Mouse (Mus musculus) kidney, embryonic 15.5 days (tissue): ENCODE data around the gene Rad9b. TPM values are rescaled to one million over a fixed set of nuclear protein-coding genes. Genes with fewer than 3 reads are reported as not detected.

ENCODE experiments used
- ATAC-seq: fragments of 200-750 bp; cut with Nextera tagmentation; replicated peaks from 2 replicates; pipeline ENCODE4 v1.8.0; 2017; ENCODE audit warnings: moderate TSS enrichment; ENCODE audit not compliant: low FRiP score
- H3K27ac ChIP-seq: fragments of 300-500 bp; sonication (generic); 2 replicates; pipeline ENCODE4 v1.5.1; 2015; ENCODE audit warnings: mild to moderate bottlenecking, inconsistent platforms
- H3K27me3 ChIP-seq: fragments of 300-500 bp; sonication (generic); 2 replicates; pipeline ENCODE4 v1.6.1; 2015; ENCODE audit warnings: inconsistent platforms
- H3K36me3 ChIP-seq: fragments of 300-500 bp; sonication (generic); 2 replicates; pipeline ENCODE4 v1.6.1; 2015; ENCODE audit warnings: inconsistent platforms
- H3K4me1 ChIP-seq: fragments of 300-500 bp; sonication (generic); 2 replicates; pipeline ENCODE4 v1.6.1; 2015; ENCODE audit warnings: inconsistent platforms
- H3K4me2 ChIP-seq: fragments of 300-500 bp; sonication (generic); 2 replicates; pipeline ENCODE4 v1.6.1; 2015; ENCODE audit warnings: moderate library complexity, mild to moderate bottlenecking, inconsistent platforms
- H3K4me3 ChIP-seq: fragments of 300-500 bp; sonication (generic); replicated peaks from 2 replicates; pipeline ENCODE4 v1.5.1; 2015; ENCODE audit warnings: mild to moderate bottlenecking, inconsistent platforms
- H3K9ac ChIP-seq: fragments of 300-500 bp; sonication (generic); 2 replicates; pipeline ENCODE4 v1.6.1; 2015; ENCODE audit warnings: mild to moderate bottlenecking, inconsistent platforms
- H3K9me3 ChIP-seq: fragments of 300-500 bp; sonication (generic); replicated peaks from 2 replicates; pipeline ENCODE4 v1.6.1; 2016; ENCODE audit warnings: inconsistent platforms
- WGBS: fragments of 180-500 bp; shearing (Covaris S2); methylation state at CpG from one replicate; pipeline ENCODE4 v1.1.7; 2015; ENCODE audit warnings: mixed read lengths; 5-methylcytosine and 5-hydroxymethylcytosine counted together
- polyA plus RNA-seq: library from polyadenylated mRNA; unstranded; fragments of >200 nt; fragmentation: Nextera tagmentation; extraction: Ambion mirVana; gene quantifications from 2 replicates; pipeline ENCODE4 v1.2.1, GENCODE M21; 2015

Rad9b gene
- polyA plus RNA-seq, 1 experiment from 2014 or later = 11.9 TPM

DNA sequence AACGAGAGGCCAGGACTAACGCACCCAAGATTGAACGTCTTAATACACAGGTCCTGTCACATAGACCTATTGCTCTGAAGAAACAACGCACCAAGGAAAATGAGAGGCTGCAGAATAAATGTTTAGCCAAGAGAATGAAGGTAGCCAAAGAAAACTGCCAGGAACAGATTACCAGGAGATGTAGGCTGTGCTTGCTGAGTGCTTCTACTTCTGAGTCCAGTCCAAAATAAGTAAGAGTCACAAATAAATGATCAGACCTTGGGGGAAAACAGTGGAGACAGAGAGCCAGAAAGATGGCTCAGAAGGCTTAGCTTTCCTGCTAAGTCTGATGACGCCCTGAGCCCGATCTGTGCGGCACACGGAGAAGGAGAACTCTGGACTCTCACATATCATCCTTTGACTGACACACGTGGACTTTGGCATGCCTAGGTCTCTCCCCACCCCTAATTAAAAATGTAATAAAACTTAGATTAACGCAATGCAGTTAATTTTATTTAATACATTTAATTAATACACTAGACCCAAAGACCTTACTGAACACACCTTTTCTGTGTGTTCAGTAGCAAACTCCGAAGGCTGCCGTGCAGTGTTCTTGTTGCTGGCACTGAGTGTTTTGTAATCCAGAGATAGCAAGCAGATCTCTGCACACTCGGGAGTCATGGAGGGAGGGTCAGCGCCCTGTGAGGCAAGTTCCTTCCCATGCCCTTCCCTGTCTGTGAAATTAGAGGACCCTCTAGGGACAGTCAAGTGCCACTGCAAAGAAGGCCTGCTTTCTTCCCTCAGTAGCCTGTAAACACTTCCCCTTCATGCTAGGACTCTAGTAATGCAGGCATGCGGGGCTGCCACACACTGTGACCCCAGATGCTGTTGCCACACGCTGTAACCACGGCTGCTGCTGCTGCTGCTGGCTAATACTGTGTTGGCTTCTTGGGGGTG, 51.0 kb downstream of the Rad9b start:
- no peaks in the 10 kb centered on the region for H3K9me3 ChIP-seq
- peak overlapping the region; percentile 18 for H3K27ac ChIP-seq
- ATAC-seq = no peak
- H3K36me3 ChIP-seq = peaks cover 4% of the 10 kb centered on the region; the same call in 1 of the 2 replicates
- WGBS = 65% methylated on average over 17 of the region's 17 CpGs
- H3K4me1 ChIP-seq = peaks cover 31% of the 10 kb centered on the region
- H3K27me3 ChIP-seq = no peaks in the 10 kb centered on the region
- no peak overlapping the region for H3K4me2 ChIP-seq
- H3K9ac ChIP-seq = no peak overlapping the region
- H3K4me3 ChIP-seq = no peak overlapping the region

GRCm38 (mm10) chr5:122300071-122300518, 53.9 kb downstream of the Rad9b start:
- no peak for ATAC-seq
- Histone ChIP-seq H3K4me1 (peaks cover 31% of the 10 kb centered on the region), H3K27me3 (no peaks in the 10 kb centered on the region), H3K4me3 (no peak overlapping the region), H3K9me3 (no peaks in the 10 kb centered on the region), H3K4me2 (no peak overlapping the region), H3K36me3 (no peaks in the 10 kb centered on the region; the same call in 1 of the 2 replicates), H3K9ac (no peak overlapping the region), H3K27ac (no peak overlapping the region)
- 91% methylated on average over 6 of the region's 6 CpGs for WGBS

GRCm38 (mm10) chr5:122295113-122295935, 58.7 kb downstream of the Rad9b start:
- no peak overlapping the region for H3K4me3 ChIP-seq
- no peak overlapping the region for H3K4me2 ChIP-seq
- no peak for ATAC-seq
- H3K36me3 ChIP-seq = no peaks in the 10 kb centered on the region; the same call in 1 of the 2 replicates
- 77% methylated on average over 14 of the region's 14 CpGs for WGBS
- no peaks in the 10 kb centered on the region for H3K27me3 ChIP-seq
- peaks cover 14% of the 10 kb centered on the region for H3K4me1 ChIP-seq
- no peak overlapping the region for H3K27ac ChIP-seq
- no peak overlapping the region for H3K9ac ChIP-seq
- H3K9me3 ChIP-seq = no peaks in the 10 kb centered on the region

DNA sequence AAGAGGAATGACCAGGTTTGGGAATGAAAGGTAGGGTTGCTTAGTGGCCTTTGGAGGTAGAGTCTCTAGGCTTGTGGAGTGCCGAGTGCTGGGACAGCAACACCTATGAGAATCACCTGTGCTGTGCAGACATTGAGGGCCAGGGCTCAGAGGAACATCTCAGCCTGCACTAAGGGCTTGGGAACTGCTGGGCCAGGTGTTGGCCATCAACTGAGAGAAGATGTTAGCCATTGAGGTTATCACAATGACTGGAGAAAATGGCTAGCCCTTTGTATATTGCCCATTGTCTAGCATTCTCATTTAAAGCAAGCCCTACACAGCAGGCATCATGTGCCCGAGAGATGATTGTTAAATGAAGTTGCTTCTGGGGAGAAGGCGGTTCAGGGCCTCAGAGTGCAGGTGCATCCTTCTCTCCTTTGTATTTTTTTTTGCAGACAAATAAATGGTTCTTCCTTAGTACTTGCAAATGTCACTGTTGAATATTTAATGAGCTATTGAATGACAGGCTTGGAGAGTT, 59.8 kb downstream of the Rad9b start:
- no peak overlapping the region for H3K4me3 ChIP-seq
- no peak overlapping the region for H3K4me2 ChIP-seq
- H3K27ac ChIP-seq = no peak overlapping the region

GRCm38 (mm10) chr5:122293131-122293530, 60.9 kb downstream of the Rad9b start:
- Histone ChIP-seq H3K27me3 (no peaks in the 10 kb centered on the region), H3K27ac (no peak overlapping the region), H3K4me3 (no peak overlapping the region), H3K9ac (no peak overlapping the region), H3K9me3 (no peaks in the 10 kb centered on the region; the same call in 1 of the 2 replicates), H3K36me3 (peaks cover 15% of the 10 kb centered on the region), H3K4me1 (peaks cover 14% of the 10 kb centered on the region), H3K4me2 (no peak overlapping the region)
- WGBS = 61% methylated on average over 6 of the region's 6 CpGs
- ATAC-seq = no peak

More for the DNA sequence above, 59.8 kb downstream of the Rad9b start:
- Histone ChIP-seq H3K4me1 (peaks cover 14% of the 10 kb centered on the region), H3K36me3 (peaks cover 6% of the 10 kb centered on the region), H3K9ac (no peak overlapping the region), H3K27me3 (no peaks in the 10 kb centered on the region), H3K9me3 (no peaks in the 10 kb centered on the region; the same call in 1 of the 2 replicates)
- ATAC-seq = no peak
- WGBS = 81% methylated on average over 3 of the region's 3 CpGs

GRCm38 (mm10) chr5:122291553-122292339, 62.3 kb downstream of the Rad9b start:
- H3K4me1 ChIP-seq = peaks cover 14% of the 10 kb centered on the region
- no peak overlapping the region for H3K27ac ChIP-seq
- H3K9me3 ChIP-seq = no peaks in the 10 kb centered on the region; the same call in 1 of the 2 replicates
- peaks cover 22% of the 10 kb centered on the region for H3K36me3 ChIP-seq
- no peak overlapping the region for H3K9ac ChIP-seq
- no peak overlapping the region for H3K4me3 ChIP-seq
- no peak overlapping the region for H3K4me2 ChIP-seq
- H3K27me3 ChIP-seq = no peaks in the 10 kb centered on the region
- WGBS = 74% methylated on average over 17 of the region's 17 CpGs
- no peak for ATAC-seq

GRCm38 (mm10) chr5:122291149-122291548, 62.9 kb downstream of the Rad9b start:
- Histone ChIP-seq H3K9me3 (no peaks in the 10 kb centered on the region; the same call in 1 of the 2 replicates), H3K9ac (no peak overlapping the region), H3K36me3 (peaks cover 22% of the 10 kb centered on the region), H3K4me3 (no peak overlapping the region), H3K4me1 (peaks cover 17% of the 10 kb centered on the region), H3K27me3 (no peaks in the 10 kb centered on the region), H3K27ac (no peak overlapping the region), H3K4me2 (no peak overlapping the region)
- ATAC-seq = no peak
- 69% methylated on average over 6 of the region's 6 CpGs for WGBS

GRCm38 (mm10) chr5:122288147-122288811, 65.8 kb downstream of the Rad9b start:
- Histone ChIP-seq H3K36me3 (peaks cover 22% of the 10 kb centered on the region), H3K4me1 (peaks cover 36% of the 10 kb centered on the region), H3K27me3 (no peaks in the 10 kb centered on the region), H3K9ac (no peak overlapping the region), H3K4me2 (no peak overlapping the region), H3K27ac (no peak overlapping the region), H3K9me3 (no peaks in the 10 kb centered on the region; the same call in 1 of the 2 replicates), H3K4me3 (no peak overlapping the region)
- no peak for ATAC-seq
- 83% methylated on average over 4 of the region's 4 CpGs for WGBS

DNA sequence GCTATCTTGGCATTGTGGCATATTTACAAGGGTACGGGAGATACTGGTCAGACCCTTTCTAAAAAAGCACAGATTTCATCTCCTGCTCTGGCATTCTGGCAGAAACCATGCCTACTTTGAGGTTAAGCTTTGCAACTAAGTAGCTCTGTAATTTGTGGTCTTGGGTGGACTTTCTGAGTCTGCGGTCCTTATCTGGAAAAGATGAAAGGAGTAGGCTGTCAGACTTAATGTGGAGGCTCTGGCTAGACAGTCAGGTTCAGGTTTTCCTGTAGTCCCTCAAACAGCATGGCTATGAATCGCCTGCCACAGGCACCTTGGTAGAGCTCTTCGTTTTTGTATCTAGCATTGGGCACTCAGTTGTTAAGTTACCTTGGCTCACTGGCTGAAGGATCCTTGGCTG, 67.0 kb downstream of the Rad9b start:
- no peak overlapping the region for H3K4me3 ChIP-seq
- H3K27ac ChIP-seq = no peak overlapping the region
- H3K4me1 ChIP-seq = peaks cover 31% of the 10 kb centered on the region
- H3K9ac ChIP-seq = no peak overlapping the region
- no peak for ATAC-seq
- no peaks in the 10 kb centered on the region; the same call in 1 of the 2 replicates for H3K9me3 ChIP-seq
- 91% methylated on average over 4 of the region's 4 CpGs for WGBS
- H3K4me2 ChIP-seq = no peak overlapping the region
- H3K36me3 ChIP-seq = peaks cover 22% of the 10 kb centered on the region
- H3K27me3 ChIP-seq = no peaks in the 10 kb centered on the region

DNA sequence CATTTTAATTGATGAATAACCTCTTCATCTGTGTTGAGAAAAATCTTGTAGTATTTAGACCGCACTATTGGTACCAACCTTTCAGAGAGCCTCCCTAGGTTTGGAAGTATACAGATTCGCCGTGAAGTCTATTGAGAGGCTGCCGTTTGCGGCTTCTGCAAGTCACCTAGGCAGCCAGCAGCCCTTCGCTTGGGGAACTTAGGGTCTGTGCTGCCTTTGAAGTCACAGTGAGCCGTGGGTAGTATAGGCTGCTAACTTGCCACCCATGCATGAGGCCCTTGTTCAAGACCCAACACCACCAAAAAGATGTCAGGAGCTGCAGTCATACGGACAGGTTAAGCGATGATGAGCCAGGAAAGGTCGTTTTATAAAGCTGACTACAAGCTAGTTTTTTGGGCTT, 67.8 kb downstream of the Rad9b start:
- no peaks in the 10 kb centered on the region; the same call in 1 of the 2 replicates for H3K9me3 ChIP-seq
- H3K4me1 ChIP-seq = peaks cover 29% of the 10 kb centered on the region
- whole genome bisulfite sequencing = 84% methylated on average over 10 of the region's 10 CpGs
- H3K27ac ChIP-seq = no peak overlapping the region
- ATAC-seq = no peak
- H3K4me3 ChIP-seq = peak overlapping the region; percentile 91; the same call in 1 of the 2 replicates
- H3K36me3 ChIP-seq = peaks cover 22% of the 10 kb centered on the region
- H3K27me3 ChIP-seq = no peaks in the 10 kb centered on the region
- no peak overlapping the region for H3K9ac ChIP-seq
- H3K4me2 ChIP-seq = peak overlapping the region; percentile 96

- WGBS = 42% methylated on average over 7 of the region's 7 CpGs
- H3K4me1 ChIP-seq = peaks cover 30% of the 10 kb centered on the region
Observed at GRCm38 (mm10) chr5:122285767-122286150, 68.3 kb downstream of the Rad9b start.

More at GRCm38 (mm10) chr5:122285767-122286150, 68.3 kb downstream of the Rad9b start:
- H3K9me3 ChIP-seq = no peaks in the 10 kb centered on the region; the same call in 1 of the 2 replicates
- peaks cover 22% of the 10 kb centered on the region for H3K36me3 ChIP-seq
- peak overlapping the region; percentile 88; the same call in 1 of the 2 replicates for H3K9ac ChIP-seq
- H3K4me3 ChIP-seq = peak overlapping the region; percentile 91
- no peaks in the 10 kb centered on the region for H3K27me3 ChIP-seq
- H3K27ac ChIP-seq = no peak overlapping the region
- H3K4me2 ChIP-seq = peak overlapping the region; percentile 96
- no peak for ATAC-seq
